Comparison of ENCODE assay signal across 21 mouse cellular contexts in genomic region chr14:15082889-15083288, GRCm38 (mm10).
DNase-seq lines count a peak whose midpoint lies in the region; ATAC-seq lines count a peak whose summit lies in the region.
"Had no signal": no experiment of that assay in that cellular context is flagged by ENCODE, and none has a peak within 500 bp of the region (broad histone marks: within the 10 kb centered on the region; RNA-seq: fewer than 3 reads in every experiment).

No protein-coding gene starts in this region.

- no peak overlapping the region for H3K4me3 ChIP-seq in embryonic facial prominence, embryonic 11.5 days (ENCODE audit: low read depth, low read length)
- no peak overlapping the region for H3K4me3 ChIP-seq in embryonic facial prominence, embryonic 10.5 days
- no peak overlapping the region for H3K4me3 ChIP-seq in midbrain, embryonic 12.5 days
- no peak overlapping the region for H3K4me3 ChIP-seq in midbrain, embryonic 10.5 days
- H3K4me3 ChIP-seq in embryonic facial prominence, embryonic 12.5 days, result no peak overlapping the region
- H3K4me3 ChIP-seq: heart, adult 2 months; heart, embryonic 12.5 days; hindbrain, embryonic 10.5 days; hindbrain, embryonic 15.5 days had no signal

- peak; percentile 2 for DNase-seq in embryonic facial prominence, embryonic 11.5 days (ENCODE audit: low spot score)
- DNase-seq in embryonic facial prominence, embryonic 10.5 days (ENCODE audit: low spot score), result no peak
- DNase-seq in midbrain, embryonic 10.5 days (ENCODE audit: low spot score), result no peak
- peak; percentile 30 for DNase-seq in thymus, postnatal 4 days
- DNase-seq in c-Kit-positive CD71-positive TER-119-positive erythroid progenitor cells, embryonic 14.5 days (ENCODE audit: low spot score), result no peak
- DNase-seq: adrenal gland, adult 8-10 months; B cell, adult 2 months; cerebellum, adult 11 months; cerebellum, adult 8-10 months; cerebellum, postnatal 14 days; embryo, embryonic 11 days; gastrocnemius, postnatal 10 days; heart, adult 2 months had no signal

- 56% methylated on average over 2 of the region's 2 CpGs for WGBS in embryonic facial prominence, embryonic 11.5 days
- 68% methylated on average over 2 of the region's 2 CpGs for WGBS in embryonic facial prominence, embryonic 10.5 days
- 45% methylated on average over 2 of the region's 2 CpGs for WGBS in midbrain, embryonic 12.5 days
- WGBS in midbrain, embryonic 10.5 days, result 78% methylated on average over 2 of the region's 2 CpGs
- 46% methylated on average over 2 of the region's 2 CpGs for WGBS in embryonic facial prominence, embryonic 12.5 days

- no peaks in the 10 kb centered on the region for H3K36me3 ChIP-seq in embryonic facial prominence, embryonic 11.5 days (replicated peaks; ENCODE audit: control insufficient read depth, insufficient read depth, low read depth, low read length)
- no peaks in the 10 kb centered on the region for H3K36me3 ChIP-seq in embryonic facial prominence, embryonic 10.5 days (replicated peaks)
- H3K36me3 ChIP-seq in midbrain, embryonic 12.5 days, result no peaks in the 10 kb centered on the region
- no peaks in the 10 kb centered on the region for H3K36me3 ChIP-seq in midbrain, embryonic 10.5 days
- no peaks in the 10 kb centered on the region for H3K36me3 ChIP-seq in embryonic facial prominence, embryonic 12.5 days
- H3K36me3 ChIP-seq: G1E; heart, embryonic 12.5 days; hindbrain, embryonic 10.5 days; hindbrain, embryonic 15.5 days had no signal

- H3K27me3 ChIP-seq in embryonic facial prominence, embryonic 11.5 days (ENCODE audit: control insufficient read depth, insufficient read depth, low read length), result no peaks in the 10 kb centered on the region
- H3K27me3 ChIP-seq in embryonic facial prominence, embryonic 10.5 days (replicated peaks; ENCODE audit: low read depth, poor library complexity, severe bottlenecking), result no peaks in the 10 kb centered on the region
- no peaks in the 10 kb centered on the region for H3K27me3 ChIP-seq in midbrain, embryonic 12.5 days
- no peaks in the 10 kb centered on the region for H3K27me3 ChIP-seq in midbrain, embryonic 10.5 days (ENCODE audit: low read depth, poor library complexity, severe bottlenecking)
- H3K27me3 ChIP-seq in embryonic facial prominence, embryonic 12.5 days, result no peaks in the 10 kb centered on the region
- H3K27me3 ChIP-seq: heart, embryonic 12.5 days; hindbrain, embryonic 15.5 days had no signal

- no peaks in the 10 kb centered on the region for H3K9me3 ChIP-seq in embryonic facial prominence, embryonic 11.5 days (replicated peaks; ENCODE audit: control insufficient read depth, low read length)
- no peaks in the 10 kb centered on the region for H3K9me3 ChIP-seq in embryonic facial prominence, embryonic 10.5 days
- no peaks in the 10 kb centered on the region for H3K9me3 ChIP-seq in midbrain, embryonic 12.5 days
- no peaks in the 10 kb centered on the region for H3K9me3 ChIP-seq in midbrain, embryonic 10.5 days (replicated peaks)
- H3K9me3 ChIP-seq in embryonic facial prominence, embryonic 12.5 days, result 0 out of 2 replicates have a peak, but pooled peaks cover 4% of the 10 kb centered on the region
- H3K9me3 ChIP-seq: G1E; heart, embryonic 12.5 days; hindbrain, embryonic 10.5 days; hindbrain, embryonic 15.5 days had no signal

- H3K4me1 ChIP-seq in embryonic facial prominence, embryonic 11.5 days (ENCODE audit: control insufficient read depth, insufficient read depth, low read length), result no peaks in the 10 kb centered on the region
- H3K4me1 ChIP-seq in embryonic facial prominence, embryonic 10.5 days, result peaks cover 7% of the 10 kb centered on the region; the same call in 1 of the 2 replicates
- H3K4me1 ChIP-seq in midbrain, embryonic 12.5 days, result no peaks in the 10 kb centered on the region
- H3K4me1 ChIP-seq in midbrain, embryonic 10.5 days, result no peaks in the 10 kb centered on the region
- H3K4me1 ChIP-seq in embryonic facial prominence, embryonic 12.5 days, result no peaks in the 10 kb centered on the region
- H3K4me1 ChIP-seq: heart, embryonic 12.5 days; hindbrain, embryonic 10.5 days; hindbrain, embryonic 15.5 days had no signal

- 0 out of 2 replicates have a peak, but pooled peaks have one; percentile 34 for ATAC-seq in embryonic facial prominence, embryonic 11.5 days (replicated peaks; ENCODE audit: insufficient number of reproducible peaks, low FRiP score, low TSS enrichment, low read depth)
- peak; percentile 62 for ATAC-seq in midbrain, embryonic 12.5 days (ENCODE audit: low FRiP score, low read depth)
- ATAC-seq in embryonic facial prominence, embryonic 12.5 days (ENCODE audit: insufficient number of reproducible peaks, insufficient read depth, low FRiP score, low TSS enrichment), result 0 out of 2 replicates have a peak, but pooled peaks have one; percentile 52
- ATAC-seq: CD4-positive, CD25-positive, alpha-beta regulatory T cell, adult 4 months; forebrain, embryonic 16.5 days had no signal

- H3K4me2 ChIP-seq in embryonic facial prominence, embryonic 11.5 days (ENCODE audit: low read depth, low read length), result no peak overlapping the region
- H3K4me2 ChIP-seq in midbrain, embryonic 12.5 days (replicated peaks), result no peak overlapping the region
- H3K4me2 ChIP-seq in embryonic facial prominence, embryonic 12.5 days (replicated peaks), result no peak overlapping the region
- H3K4me2 ChIP-seq: heart, embryonic 12.5 days; hindbrain, embryonic 15.5 days had no signal

- no peak overlapping the region for H3K27ac ChIP-seq in embryonic facial prominence, embryonic 11.5 days (replicated peaks; ENCODE audit: low read depth, low read length)
- no peak overlapping the region for H3K27ac ChIP-seq in embryonic facial prominence, embryonic 10.5 days (replicated peaks)
- H3K27ac ChIP-seq in midbrain, embryonic 12.5 days (replicated peaks), result no peak overlapping the region
- H3K27ac ChIP-seq in midbrain, embryonic 10.5 days (replicated peaks), result no peak overlapping the region
- no peak overlapping the region for H3K27ac ChIP-seq in embryonic facial prominence, embryonic 12.5 days
- H3K27ac ChIP-seq: heart, adult 2 months; hindbrain, embryonic 10.5 days; hindbrain, embryonic 15.5 days had no signal

- H3K9ac ChIP-seq in embryonic facial prominence, embryonic 11.5 days (replicated peaks; ENCODE audit: low read length), result no peak overlapping the region
- no peak overlapping the region for H3K9ac ChIP-seq in midbrain, embryonic 12.5 days (replicated peaks)
- no peak overlapping the region for H3K9ac ChIP-seq in embryonic facial prominence, embryonic 12.5 days
- H3K9ac ChIP-seq: heart, embryonic 12.5 days; hindbrain, embryonic 15.5 days had no signal

Comparison
In these comparisons a context has a peak if more than half of its experiments do, and no peak if none do; other contexts are left out.
1. DNase-seq: peak in embryonic facial prominence, embryonic 11.5 days (single experiment) and thymus, postnatal 4 days (single experiment); none in embryonic facial prominence, embryonic 10.5 days (single experiment), midbrain, embryonic 10.5 days (single experiment) and c-Kit-positive CD71-positive TER-119-positive erythroid progenitor cells, embryonic 14.5 days (single experiment).
2. Peak in every context shown above with its lines, with median percentiles within 50 percentile points of each other: ATAC-seq.